Mouse (Mus musculus): Measurements from ENCODE around the gene Lpcat1. TPM values are rescaled to one million over a fixed set of nuclear protein-coding genes. Genes with fewer than 3 reads are reported as not detected.
A peak's percentile ranks its signal among the peaks of the same experiment; 100 is the strongest.

Gene Lpcat1
- total and polyA plus RNA-seq, 2 experiments from 2014 or later = 86.2 to 225 TPM

DNA sequence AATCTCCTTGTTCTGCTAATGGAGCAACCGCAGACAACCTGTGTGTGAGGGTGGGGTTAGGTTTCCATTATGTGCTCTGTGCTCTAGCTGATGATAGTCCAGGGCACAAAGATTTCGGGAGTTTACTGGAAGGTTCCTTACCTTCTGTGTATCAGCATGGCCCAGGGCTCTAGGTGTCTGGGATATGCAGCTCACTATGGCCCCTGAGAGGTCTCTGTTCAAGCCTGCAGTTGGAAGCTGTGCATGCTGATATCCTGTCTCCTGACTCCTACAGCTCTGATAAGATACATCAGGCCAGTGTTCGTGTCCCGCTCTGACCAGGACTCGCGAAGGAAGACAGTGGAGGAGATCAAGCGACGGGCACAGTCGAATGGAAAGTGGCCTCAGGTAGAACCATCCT, 27.5 kb downstream of the Lpcat1 start:
- H3K27ac ChIP-seq (ENCODE audit: low read depth, low read length) = no peak overlapping the region
- no peaks in the 10 kb centered on the region for H3K27me3 ChIP-seq (ENCODE audit: insufficient read depth, low read length)
- DNase-seq (ENCODE audit: low spot score) (no peak), ATAC-seq (ENCODE audit: low FRiP score) (no peak)
- H3K9me3 ChIP-seq (ENCODE audit: low read length) = no peaks in the 10 kb centered on the region
- no peak overlapping the region for H3K4me2 ChIP-seq (ENCODE audit: low read depth, low read length, poor library complexity, severe bottlenecking)
- no peaks in the 10 kb centered on the region for H3K4me1 ChIP-seq (ENCODE audit: insufficient read depth, low read length)
- H3K4me3 ChIP-seq (ENCODE audit: low read depth, low read length) = no peak overlapping the region
- TF ChIP-seq CTCF (IDR thresholded peaks at IDR 0.05) = no peak
- H3K9ac ChIP-seq (replicated peaks; ENCODE audit: low read length, poor library complexity, severe bottlenecking) = no peak overlapping the region
- peaks cover 54% of the 10 kb centered on the region for H3K36me3 ChIP-seq (ENCODE audit: insufficient read depth, low read length)
- WGBS = 95% methylated on average over 9 of the region's 9 CpGs

DNA sequence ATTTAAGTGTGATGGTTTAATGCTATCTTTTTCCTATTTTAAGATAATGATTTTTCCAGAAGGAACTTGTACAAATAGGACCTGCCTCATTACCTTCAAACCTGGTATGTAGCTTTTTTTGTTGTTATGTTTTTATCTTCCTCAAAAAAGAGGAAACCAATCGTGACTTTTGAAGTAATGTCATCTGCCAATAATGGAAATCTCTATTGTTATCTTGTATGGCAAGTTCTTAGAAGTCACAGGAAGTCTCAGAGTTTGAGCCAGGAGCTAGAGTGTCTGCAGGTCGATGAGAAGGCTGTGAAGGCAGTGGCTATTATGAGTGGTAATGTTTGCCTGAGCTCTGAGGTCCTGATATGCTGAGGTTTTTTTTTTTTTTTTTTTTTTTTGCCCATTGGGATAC, 29.1 kb downstream of the Lpcat1 start:
- Histone ChIP-seq H3K27me3 (ENCODE audit: insufficient read depth, low read length) (no peaks in the 10 kb centered on the region), H3K4me1 (ENCODE audit: insufficient read depth, low read length) (no peaks in the 10 kb centered on the region), H3K9ac (replicated peaks; ENCODE audit: low read length, poor library complexity, severe bottlenecking) (no peak overlapping the region), H3K9me3 (ENCODE audit: low read length) (no peaks in the 10 kb centered on the region), H3K4me3 (ENCODE audit: low read depth, low read length) (no peak overlapping the region), H3K36me3 (ENCODE audit: insufficient read depth, low read length) (peaks cover 59% of the 10 kb centered on the region), H3K4me2 (ENCODE audit: low read depth, low read length, poor library complexity, severe bottlenecking) (no peak overlapping the region), H3K27ac (ENCODE audit: low read depth, low read length) (no peak overlapping the region)
- TF ChIP-seq CTCF (IDR thresholded peaks at IDR 0.05) = no peak
- 73% methylated on average over 2 of the region's 2 CpGs for WGBS
- ATAC-seq (ENCODE audit: low FRiP score) = no peak
- DNase-seq (ENCODE audit: low spot score) = no peak

DNA sequence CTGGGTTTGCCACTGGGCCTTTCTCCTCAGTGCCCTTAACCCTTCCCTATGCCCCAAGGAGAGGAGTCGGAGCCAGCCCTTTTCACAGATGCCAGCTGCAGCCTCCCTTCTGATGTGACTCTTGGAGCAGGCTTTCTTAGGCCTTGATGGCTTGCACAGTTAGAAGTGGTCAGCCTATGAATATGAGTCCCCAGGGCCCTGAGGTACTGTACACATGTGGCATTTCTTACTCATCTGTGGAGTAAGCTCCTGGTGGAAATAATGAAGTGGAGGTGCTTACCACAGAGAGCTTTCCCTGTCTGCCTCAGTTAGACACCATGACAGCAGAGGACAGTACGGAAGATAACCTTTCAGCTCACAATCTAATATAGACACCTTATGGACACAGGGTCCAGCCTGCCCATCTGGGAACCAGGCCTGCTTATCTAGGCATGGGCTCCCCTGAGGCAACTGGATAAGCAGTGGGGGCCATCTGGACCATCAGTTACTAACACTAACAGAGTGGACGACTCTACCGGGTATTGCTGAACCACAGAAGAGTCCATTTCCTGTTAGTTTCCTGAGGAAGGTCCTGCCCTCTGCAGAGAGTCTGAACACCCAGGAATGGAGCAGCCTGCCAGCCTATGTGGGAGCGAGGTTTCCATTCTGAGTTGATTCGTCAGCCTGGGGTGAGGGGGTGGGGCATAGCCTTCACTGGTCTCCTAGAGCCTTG, 33.1 kb downstream of the Lpcat1 start:
- no peak overlapping the region for H3K4me3 ChIP-seq (ENCODE audit: low read depth, low read length)
- no peaks in the 10 kb centered on the region for H3K4me1 ChIP-seq (ENCODE audit: insufficient read depth, low read length)
- DNase-seq (ENCODE audit: low spot score) = no peak
- no peak overlapping the region for H3K4me2 ChIP-seq (ENCODE audit: low read depth, low read length, poor library complexity, severe bottlenecking)
- no peak overlapping the region for H3K9ac ChIP-seq (replicated peaks; ENCODE audit: low read length, poor library complexity, severe bottlenecking)
- no peak for TF ChIP-seq CTCF (IDR thresholded peaks at IDR 0.05)
- peaks cover 61% of the 10 kb centered on the region for H3K36me3 ChIP-seq (ENCODE audit: insufficient read depth, low read length)
- H3K9me3 ChIP-seq (ENCODE audit: low read length) = no peaks in the 10 kb centered on the region
- H3K27ac ChIP-seq (ENCODE audit: low read depth, low read length) = no peak overlapping the region
- no peak for ATAC-seq (ENCODE audit: low FRiP score)
- no peaks in the 10 kb centered on the region for H3K27me3 ChIP-seq (ENCODE audit: insufficient read depth, low read length)
- 84% methylated on average over 6 of the region's 6 CpGs for WGBS

GRCm38 (mm10) chr13:73502719-73503118, 35.7 kb downstream of the Lpcat1 start:
- no peak overlapping the region for H3K4me2 ChIP-seq (ENCODE audit: low read depth, low read length, poor library complexity, severe bottlenecking)
- no peaks in the 10 kb centered on the region for H3K9me3 ChIP-seq (ENCODE audit: low read length)
- H3K4me1 ChIP-seq (ENCODE audit: insufficient read depth, low read length) = no peaks in the 10 kb centered on the region
- TF ChIP-seq CTCF (IDR thresholded peaks at IDR 0.05) = peak; percentile 60
- H3K36me3 ChIP-seq (ENCODE audit: insufficient read depth, low read length) = peaks cover 46% of the 10 kb centered on the region
- ATAC-seq (ENCODE audit: low FRiP score) (no peak), DNase-seq (ENCODE audit: low spot score) (peak; percentile 27)
- H3K9ac ChIP-seq (replicated peaks; ENCODE audit: low read length, poor library complexity, severe bottlenecking) = no peak overlapping the region
- H3K27me3 ChIP-seq (ENCODE audit: insufficient read depth, low read length) = no peaks in the 10 kb centered on the region
- H3K27ac ChIP-seq (ENCODE audit: low read depth, low read length) = no peak overlapping the region
- no peak overlapping the region for H3K4me3 ChIP-seq (ENCODE audit: low read depth, low read length)
- 63% methylated on average over 2 of the region's 2 CpGs for WGBS

DNA sequence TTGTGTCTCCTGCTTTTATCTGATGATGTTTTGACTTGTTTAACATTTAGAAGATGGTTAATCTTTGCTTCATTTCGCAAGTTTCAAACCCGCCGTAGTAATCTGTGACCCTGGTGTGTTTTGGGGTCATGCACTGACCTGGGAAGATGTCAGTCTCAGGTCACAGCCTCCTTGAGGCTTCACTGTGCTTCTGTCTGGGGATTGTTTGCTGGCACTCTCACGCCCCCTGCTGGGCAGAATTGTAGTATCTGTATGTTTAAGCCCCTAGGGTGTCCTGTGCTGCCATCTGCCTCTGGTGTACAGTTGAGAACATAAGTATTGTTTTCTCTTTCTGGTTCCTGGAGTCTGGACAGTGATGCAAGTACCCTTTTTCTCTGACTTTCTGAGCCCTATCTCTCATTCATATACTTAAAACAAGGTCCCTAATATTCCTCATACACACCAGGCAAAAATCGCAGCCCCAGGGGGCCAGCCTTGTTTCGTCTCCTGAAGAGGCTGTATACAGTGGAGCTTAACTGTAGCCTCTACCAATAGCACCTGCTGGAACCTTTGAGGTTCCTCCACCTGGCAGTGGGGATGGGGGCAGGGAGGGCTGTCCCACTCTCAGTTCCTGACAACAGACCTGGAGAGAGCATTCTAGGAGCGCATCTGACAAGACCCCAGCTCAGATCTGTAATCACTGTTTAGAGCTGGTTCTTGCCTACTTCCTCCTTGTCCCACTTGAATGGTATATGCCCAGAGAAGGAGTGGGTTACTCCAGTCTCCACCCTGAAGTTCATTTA, 38.9 kb downstream of the Lpcat1 start:
- Histone ChIP-seq H3K9ac (replicated peaks; ENCODE audit: low read length, poor library complexity, severe bottlenecking) (no peak overlapping the region), H3K27ac (ENCODE audit: low read depth, low read length) (no peak overlapping the region), H3K4me1 (ENCODE audit: insufficient read depth, low read length) (no peaks in the 10 kb centered on the region), H3K4me2 (ENCODE audit: low read depth, low read length, poor library complexity, severe bottlenecking) (no peak overlapping the region), H3K4me3 (ENCODE audit: low read depth, low read length) (no peak overlapping the region), H3K36me3 (ENCODE audit: insufficient read depth, low read length) (peaks cover 37% of the 10 kb centered on the region), H3K9me3 (ENCODE audit: low read length) (no peaks in the 10 kb centered on the region), H3K27me3 (ENCODE audit: insufficient read depth, low read length) (no peaks in the 10 kb centered on the region)
- DNase-seq (ENCODE audit: low spot score) (peak; percentile 79), ATAC-seq (ENCODE audit: low FRiP score) (0 out of 2 replicates have a peak, but pooled peaks have one; percentile 50)
- 66% methylated on average over 7 of the region's 7 CpGs for WGBS
- TF ChIP-seq CTCF (IDR thresholded peaks at IDR 0.05) = peak; percentile 88
